Mouse (Mus musculus): ENCODE measurements around the gene Txnip. TPM values are rescaled to one million over a fixed set of nuclear protein-coding genes. Genes with fewer than 3 reads are reported as not detected.

The Txnip gene
- polyA plus RNA-seq, 1 experiment from 2014 or later: 62.3 TPM

GRCm38 (mm10) chr3:96594851-96595250 is 37.1 kb downstream of the Txnip start:
- Histone ChIP-seq H3K36me3 (replicated peaks; ENCODE audit: control insufficient read depth, insufficient read depth, low read depth, low read length) (no peaks in the 10 kb centered on the region), H3K27me3 (ENCODE audit: control insufficient read depth, insufficient read depth, low read length) (peaks cover 13% of the 10 kb centered on the region), H3K4me3 (ENCODE audit: low read depth, low read length) (no peak overlapping the region), H3K9me3 (replicated peaks; ENCODE audit: control insufficient read depth, low read length) (no peaks in the 10 kb centered on the region), H3K9ac (replicated peaks; ENCODE audit: low read length) (no peak overlapping the region), H3K27ac (replicated peaks; ENCODE audit: low read depth, low read length) (no peak overlapping the region), H3K4me1 (ENCODE audit: control insufficient read depth, insufficient read depth, low read length) (peaks cover 6% of the 10 kb centered on the region), H3K4me2 (ENCODE audit: low read depth, low read length) (no peak overlapping the region)
- WGBS: 78% methylated on average over 5 of the region's 5 CpGs
- DNase-seq (ENCODE audit: low spot score): no peak
- no peak for ATAC-seq (replicated peaks; ENCODE audit: insufficient number of reproducible peaks, low FRiP score, low TSS enrichment, low read depth)

DNA sequence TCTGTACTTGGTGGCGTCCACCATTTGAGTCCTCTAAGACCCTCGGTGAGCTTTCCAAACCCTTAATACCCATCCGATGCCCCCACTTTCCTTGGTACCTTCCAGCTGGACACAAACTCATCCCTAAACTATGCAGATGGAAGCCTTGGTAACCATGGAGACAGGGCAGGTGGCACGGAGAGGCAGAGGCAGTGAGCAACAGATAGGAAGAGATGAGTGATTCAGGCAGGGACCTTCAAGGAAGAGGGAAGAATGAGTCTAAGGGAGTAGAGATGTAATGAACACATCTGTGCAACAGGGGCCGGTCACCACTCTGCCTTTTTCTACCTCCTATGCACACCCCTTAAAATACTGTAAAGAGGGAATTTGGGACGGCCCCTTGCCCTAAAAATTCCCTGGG is 37.9 kb downstream of the Txnip start:
- H3K27me3 ChIP-seq (ENCODE audit: control insufficient read depth, insufficient read depth, low read length): peaks cover 13% of the 10 kb centered on the region
- ATAC-seq (replicated peaks; ENCODE audit: insufficient number of reproducible peaks, low FRiP score, low TSS enrichment, low read depth): no peak
- WGBS: 21% methylated on average over 6 of the region's 6 CpGs
- no peak for DNase-seq (ENCODE audit: low spot score)
- H3K9ac ChIP-seq (replicated peaks; ENCODE audit: low read length): no peak overlapping the region
- no peak overlapping the region for H3K27ac ChIP-seq (replicated peaks; ENCODE audit: low read depth, low read length)
- no peak overlapping the region for H3K4me3 ChIP-seq (ENCODE audit: low read depth, low read length)
- no peak overlapping the region for H3K4me2 ChIP-seq (ENCODE audit: low read depth, low read length)
- H3K4me1 ChIP-seq (ENCODE audit: control insufficient read depth, insufficient read depth, low read length): peaks cover 6% of the 10 kb centered on the region
- no peaks in the 10 kb centered on the region for H3K36me3 ChIP-seq (replicated peaks; ENCODE audit: control insufficient read depth, insufficient read depth, low read depth, low read length)
- no peaks in the 10 kb centered on the region for H3K9me3 ChIP-seq (replicated peaks; ENCODE audit: control insufficient read depth, low read length)

DNA sequence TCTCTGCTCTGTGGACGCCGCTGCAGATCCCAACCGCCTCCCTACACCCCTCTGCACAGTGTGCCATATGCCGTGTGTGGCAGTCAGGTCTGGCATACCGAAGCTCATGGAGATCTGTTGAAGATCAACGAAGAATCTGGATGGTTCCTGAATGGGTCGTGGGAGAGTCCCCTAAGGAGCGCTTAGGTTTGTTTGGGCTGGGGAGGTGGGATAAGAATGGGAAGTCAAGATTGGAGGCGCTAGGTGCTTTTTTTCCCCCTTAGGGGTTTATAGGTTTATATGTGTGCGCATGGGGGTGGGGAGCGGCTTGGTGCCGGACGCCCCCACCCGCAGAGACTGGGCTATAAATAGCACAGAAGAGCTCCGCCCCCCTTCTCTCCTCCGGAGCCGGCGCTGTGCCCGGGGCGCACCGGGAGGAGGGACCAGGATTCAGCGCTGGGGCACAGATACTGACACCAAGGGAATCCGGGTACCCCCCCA is 38.5 kb downstream of the Txnip start, which contains the start of gene Ankrd34a:
Gene Ankrd34a (plus strand): TSS at position 409 of the 480 bp plus-strand sequence.
- Histone ChIP-seq H3K4me3 (ENCODE audit: low read depth, low read length) (peak within 1 kb of the TSS; percentile 40), H3K4me2 (ENCODE audit: low read depth, low read length) (peak within 1 kb of the TSS; percentile 98), H3K27me3 (ENCODE audit: control insufficient read depth, insufficient read depth, low read length) (peaks cover 13% of the 10 kb centered on the region), H3K27ac (replicated peaks; ENCODE audit: low read depth, low read length) (no peak within 1 kb of the TSS), H3K9ac (replicated peaks; ENCODE audit: low read length) (peak within 1 kb of the TSS; percentile 63), H3K36me3 (replicated peaks; ENCODE audit: control insufficient read depth, insufficient read depth, low read depth, low read length) (no peaks in the 10 kb centered on the region), H3K4me1 (ENCODE audit: control insufficient read depth, insufficient read depth, low read length) (peaks cover 6% of the 10 kb centered on the region), H3K9me3 (replicated peaks; ENCODE audit: control insufficient read depth, low read length) (no peaks in the 10 kb centered on the region)
- peak; percentile 19 for DNase-seq (ENCODE audit: low spot score)
- WGBS: under 1% methylated on average over 19 of the region's 23 CpGs
- ATAC-seq (replicated peaks; ENCODE audit: insufficient number of reproducible peaks, low FRiP score, low TSS enrichment, low read depth): no peak

- peak overlapping the region; percentile 98 for H3K4me2 ChIP-seq (ENCODE audit: low read depth, low read length)
- peaks cover 6% of the 10 kb centered on the region for H3K4me1 ChIP-seq (ENCODE audit: control insufficient read depth, insufficient read depth, low read length)
- DNase-seq (ENCODE audit: low spot score): no peak
- ATAC-seq (replicated peaks; ENCODE audit: insufficient number of reproducible peaks, low FRiP score, low TSS enrichment, low read depth): no peak
- no peaks in the 10 kb centered on the region for H3K36me3 ChIP-seq (replicated peaks; ENCODE audit: control insufficient read depth, insufficient read depth, low read depth, low read length)
- H3K9ac ChIP-seq (replicated peaks; ENCODE audit: low read length): peak overlapping the region; percentile 38
- 3% methylated on average over 10 of the region's 12 CpGs for WGBS
- peak overlapping the region; percentile 40 for H3K4me3 ChIP-seq (ENCODE audit: low read depth, low read length)
- H3K27ac ChIP-seq (replicated peaks; ENCODE audit: low read depth, low read length): no peak overlapping the region
- no peaks in the 10 kb centered on the region for H3K9me3 ChIP-seq (replicated peaks; ENCODE audit: control insufficient read depth, low read length)
- H3K27me3 ChIP-seq (ENCODE audit: control insufficient read depth, insufficient read depth, low read length): peaks cover 13% of the 10 kb centered on the region
Observed at GRCm38 (mm10) chr3:96596855-96597254, 39.1 kb downstream of the Txnip start.

DNA sequence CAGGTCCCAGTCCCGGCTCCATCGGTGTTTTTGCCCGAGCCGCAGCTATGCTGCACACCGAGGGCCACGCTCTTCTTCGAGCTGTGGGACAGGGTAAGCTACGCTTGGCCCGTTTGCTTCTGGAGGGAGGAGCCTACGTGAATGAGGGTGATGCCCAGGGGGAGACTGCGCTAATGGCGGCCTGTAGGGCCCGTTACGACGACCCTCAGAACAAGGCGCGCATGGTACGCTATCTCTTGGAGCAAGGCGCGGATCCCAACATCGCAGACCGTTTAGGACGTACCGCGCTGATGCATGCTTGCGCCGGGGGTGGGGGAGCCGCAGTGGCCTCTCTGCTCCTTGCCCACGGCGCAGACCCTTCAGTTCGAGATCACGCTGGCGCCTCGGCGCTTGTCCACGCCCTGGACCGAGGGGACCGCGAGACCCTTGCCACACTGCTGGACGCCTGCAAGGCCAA is 39.7 kb downstream of the Txnip start:
- no peak overlapping the region for H3K27ac ChIP-seq (replicated peaks; ENCODE audit: low read depth, low read length)
- peak overlapping the region; percentile 40 for H3K4me3 ChIP-seq (ENCODE audit: low read depth, low read length)
- H3K4me1 ChIP-seq (ENCODE audit: control insufficient read depth, insufficient read depth, low read length): peaks cover 6% of the 10 kb centered on the region
- H3K4me2 ChIP-seq (ENCODE audit: low read depth, low read length): peak overlapping the region; percentile 98
- WGBS: under 1% methylated on average over 40 of the region's 40 CpGs
- peaks cover 13% of the 10 kb centered on the region for H3K27me3 ChIP-seq (ENCODE audit: control insufficient read depth, insufficient read depth, low read length)
- ATAC-seq (replicated peaks; ENCODE audit: insufficient number of reproducible peaks, low FRiP score, low TSS enrichment, low read depth) (no peak), DNase-seq (ENCODE audit: low spot score) (peak; percentile 61)
- H3K9ac ChIP-seq (replicated peaks; ENCODE audit: low read length): peak overlapping the region; percentile 63
- no peaks in the 10 kb centered on the region for H3K9me3 ChIP-seq (replicated peaks; ENCODE audit: control insufficient read depth, low read length)
- H3K36me3 ChIP-seq (replicated peaks; ENCODE audit: control insufficient read depth, insufficient read depth, low read depth, low read length): no peaks in the 10 kb centered on the region

DNA sequence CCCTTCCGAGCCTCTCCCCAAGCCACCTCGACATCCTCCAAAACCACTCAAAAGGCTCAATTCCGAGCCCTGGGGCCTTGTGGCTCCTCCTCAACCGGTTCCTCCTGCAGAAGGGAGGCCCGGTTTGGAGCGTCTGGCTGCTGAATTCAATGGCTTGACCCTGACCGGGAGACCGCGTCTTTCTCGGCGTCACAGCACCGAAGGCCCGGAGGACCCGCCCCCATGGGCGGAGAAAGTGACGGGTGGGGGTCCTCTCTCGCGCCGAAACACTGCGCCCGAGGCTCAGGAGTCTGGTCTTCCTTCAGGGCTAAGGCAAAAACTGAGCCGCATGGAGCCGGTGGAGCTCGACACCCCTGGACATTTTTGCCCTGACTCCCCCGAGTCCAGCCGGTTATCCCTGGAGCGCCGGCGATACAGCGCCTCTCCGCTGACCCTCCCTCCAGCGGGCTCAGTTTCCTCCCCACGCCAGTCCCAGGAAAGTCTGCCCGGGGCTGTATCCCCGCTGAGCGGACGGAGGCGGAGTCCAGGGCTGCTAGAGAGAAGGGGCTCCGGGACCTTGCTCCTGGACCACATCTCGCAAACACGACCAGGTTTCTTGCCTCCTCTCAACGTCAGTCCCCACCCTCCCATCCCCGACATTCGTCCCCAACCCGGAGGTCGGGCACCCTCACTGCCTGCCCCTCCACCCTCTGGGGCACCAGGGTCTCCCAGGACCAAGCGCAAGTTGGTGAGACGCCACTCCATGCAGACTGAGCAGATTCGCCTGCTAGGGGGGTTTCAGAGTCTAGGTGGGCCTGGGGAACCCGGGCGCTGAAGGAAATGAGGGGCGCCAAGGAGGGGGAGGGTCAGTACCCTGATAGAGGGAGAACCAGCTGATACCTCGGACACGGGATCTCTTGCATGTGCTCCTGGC is 40.7 kb downstream of the Txnip start:
- Histone ChIP-seq H3K4me3 (ENCODE audit: low read depth, low read length) (peak overlapping the region; percentile 40), H3K36me3 (replicated peaks; ENCODE audit: control insufficient read depth, insufficient read depth, low read depth, low read length) (no peaks in the 10 kb centered on the region), H3K9ac (replicated peaks; ENCODE audit: low read length) (peak overlapping the region; percentile 63), H3K27me3 (ENCODE audit: control insufficient read depth, insufficient read depth, low read length) (peaks cover 13% of the 10 kb centered on the region), H3K4me1 (ENCODE audit: control insufficient read depth, insufficient read depth, low read length) (peaks cover 6% of the 10 kb centered on the region), H3K4me2 (ENCODE audit: low read depth, low read length) (peak overlapping the region; percentile 98), H3K27ac (replicated peaks; ENCODE audit: low read depth, low read length) (no peak overlapping the region), H3K9me3 (replicated peaks; ENCODE audit: control insufficient read depth, low read length) (no peaks in the 10 kb centered on the region)
- peak; percentile 84 for DNase-seq (ENCODE audit: low spot score)
- WGBS: 1% methylated on average over 54 of the region's 54 CpGs
- no peak for ATAC-seq (replicated peaks; ENCODE audit: insufficient number of reproducible peaks, low FRiP score, low TSS enrichment, low read depth)

DNA sequence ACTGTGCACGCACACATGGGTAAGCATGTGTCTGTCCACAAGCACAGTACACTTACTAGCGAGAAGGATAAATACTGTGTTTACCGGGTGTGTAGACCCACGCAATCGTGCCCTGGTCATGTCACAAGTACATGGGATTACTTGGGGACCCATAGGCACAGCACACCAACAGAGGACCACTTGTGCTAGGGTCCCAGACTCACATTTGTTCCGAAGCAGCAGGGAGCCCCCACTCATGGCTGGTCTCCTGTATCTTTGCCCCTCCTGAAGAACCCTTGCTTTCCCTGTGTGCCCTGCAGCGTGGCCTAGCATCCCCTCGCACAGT is 41.3 kb downstream of the Txnip start:
- Histone ChIP-seq H3K27me3 (ENCODE audit: control insufficient read depth, insufficient read depth, low read length) (peaks cover 13% of the 10 kb centered on the region), H3K9ac (replicated peaks; ENCODE audit: low read length) (peak overlapping the region; percentile 63; the same call in 1 of the 2 replicates), H3K9me3 (replicated peaks; ENCODE audit: control insufficient read depth, low read length) (no peaks in the 10 kb centered on the region), H3K4me1 (ENCODE audit: control insufficient read depth, insufficient read depth, low read length) (peaks cover 6% of the 10 kb centered on the region), H3K27ac (replicated peaks; ENCODE audit: low read depth, low read length) (no peak overlapping the region), H3K36me3 (replicated peaks; ENCODE audit: control insufficient read depth, insufficient read depth, low read depth, low read length) (no peaks in the 10 kb centered on the region), H3K4me3 (ENCODE audit: low read depth, low read length) (peak overlapping the region; percentile 40; the same call in 1 of the 2 replicates), H3K4me2 (ENCODE audit: low read depth, low read length) (peak overlapping the region; percentile 98)
- ATAC-seq (replicated peaks; ENCODE audit: insufficient number of reproducible peaks, low FRiP score, low TSS enrichment, low read depth) (no peak), DNase-seq (ENCODE audit: low spot score) (no peak)
- 37% methylated on average over 8 of the region's 8 CpGs for WGBS

DNA sequence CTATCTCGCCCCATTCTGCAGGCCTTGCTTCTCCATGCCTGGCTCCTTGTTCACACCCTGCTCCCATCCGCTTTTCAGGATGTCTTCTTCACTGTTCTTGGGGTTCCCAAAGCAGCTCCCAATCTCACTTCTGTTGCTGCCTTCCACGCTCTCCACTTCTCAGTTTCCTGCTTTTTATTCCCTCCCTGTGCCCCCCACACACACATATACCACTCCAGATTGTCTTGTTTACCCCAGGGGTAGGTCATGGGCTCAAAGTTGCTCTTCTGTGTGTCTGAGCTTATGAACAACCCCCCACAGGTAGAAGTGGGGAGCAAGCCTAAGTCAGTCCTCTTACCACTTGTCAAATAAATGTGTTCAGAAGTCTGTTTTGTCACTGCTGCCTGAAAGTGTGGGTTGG is 41.7 kb downstream of the Txnip start:
- H3K9ac ChIP-seq (replicated peaks; ENCODE audit: low read length): no peak overlapping the region
- no peak overlapping the region for H3K4me2 ChIP-seq (ENCODE audit: low read depth, low read length)
- peaks cover 6% of the 10 kb centered on the region for H3K4me1 ChIP-seq (ENCODE audit: control insufficient read depth, insufficient read depth, low read length)
- H3K9me3 ChIP-seq (replicated peaks; ENCODE audit: control insufficient read depth, low read length): no peaks in the 10 kb centered on the region
- DNase-seq (ENCODE audit: low spot score): no peak
- H3K27ac ChIP-seq (replicated peaks; ENCODE audit: low read depth, low read length): no peak overlapping the region
- peaks cover 13% of the 10 kb centered on the region for H3K27me3 ChIP-seq (ENCODE audit: control insufficient read depth, insufficient read depth, low read length)
- H3K36me3 ChIP-seq (replicated peaks; ENCODE audit: control insufficient read depth, insufficient read depth, low read depth, low read length): no peaks in the 10 kb centered on the region
- no peak overlapping the region for H3K4me3 ChIP-seq (ENCODE audit: low read depth, low read length)
- no peak for ATAC-seq (replicated peaks; ENCODE audit: insufficient number of reproducible peaks, low FRiP score, low TSS enrichment, low read depth)
- WGBS: 54% methylated on average over 3 of the region's 3 CpGs

Measured in embryonic facial prominence, embryonic 11.5 days (tissue).